Mouse (Mus musculus): ENCODE results near the gene Rnf123. TPM values are rescaled to one million over a fixed set of nuclear protein-coding genes. Genes with fewer than 3 reads are reported as not detected.
A peak's percentile ranks its signal among the peaks of the same experiment; 100 is the strongest.

Rnf123 gene
- total RNA-seq, 1 experiment, result 14.5 TPM

DNA sequence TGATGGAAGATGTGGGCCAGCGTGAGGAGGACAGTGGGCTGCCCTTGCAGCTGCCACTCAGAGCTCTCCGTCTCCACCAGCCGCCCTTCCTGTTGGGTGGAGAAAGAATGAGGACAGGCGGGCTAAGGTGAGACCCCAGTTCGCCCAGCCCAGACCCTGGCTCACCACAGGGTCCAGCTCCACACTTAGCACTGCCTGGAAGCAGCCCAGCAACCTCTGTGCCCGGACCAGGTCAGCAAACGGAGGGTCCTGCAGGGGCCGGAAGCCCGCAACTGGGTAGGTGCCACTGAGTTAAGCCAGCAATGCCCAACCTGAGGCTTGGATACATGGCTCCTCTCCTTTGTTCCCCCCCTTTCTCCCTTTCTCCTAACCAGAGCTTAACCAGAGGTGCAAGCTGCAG, 14.1 kb downstream of the Rnf123 start:
- Histone ChIP-seq H3K4me3 (ENCODE audit: insufficient read depth in 1 of 2, low read depth in 1 of 2, low read length in 2 of 2, poor library complexity in 1 of 2, severe bottlenecking in 1 of 2) (no peak overlapping the region), H3K9me3 (ENCODE audit: control insufficient read depth, insufficient read depth, low read depth, low read length) (no peaks in the 10 kb centered on the region), H3K4me1 (ENCODE audit: control insufficient read depth in 2 of 2, insufficient read depth in 2 of 2, low read length in 2 of 2, poor library complexity in 1 of 2) (no peaks in the 10 kb centered on the region), H3K36me3 (ENCODE audit: control insufficient read depth, insufficient read depth, low read length, poor library complexity, severe bottlenecking) (peaks cover 11% of the 10 kb centered on the region; the same call in 1 of the 2 replicates), H3K9ac (ENCODE audit: insufficient read depth, low read depth, low read length, poor library complexity, severe bottlenecking) (no peak overlapping the region), H3K27ac (ENCODE audit: insufficient read depth, low read depth, low read length, poor library complexity, severe bottlenecking) (no peak overlapping the region)
- TF ChIP-seq ZC3H11A (IDR thresholded peaks at IDR 0.05; ENCODE audit: borderline replicate concordance, low read depth, low read length) (no peak), ZNF384 (IDR thresholded peaks at IDR 0.05; ENCODE audit: low read depth, low read length) (no peak), CHD2 (IDR thresholded peaks at IDR 0.05; ENCODE audit: low read depth, low read length) (no peak), HCFC1 (IDR thresholded peaks at IDR 0.05; ENCODE audit: borderline replicate concordance, insufficient read depth, low read length) (no peak), MAFK (IDR thresholded peaks at IDR 0.05; ENCODE audit: insufficient read depth, low read depth, low read length) (no peak)
- in situ Hi-C loops (cut with MboI; ENCODE audit: low sequenced_read_pairs in 2 of 2, unreplicated experiment in 2 of 2), result loop anchor here in 1 of 2 experiments (5.0 kb wide), 1 partner anchor 167 kb away; no protein-coding TSS in a partner anchor
- DNase-seq (ENCODE audit: low read depth, low spot score), result no peak

DNA sequence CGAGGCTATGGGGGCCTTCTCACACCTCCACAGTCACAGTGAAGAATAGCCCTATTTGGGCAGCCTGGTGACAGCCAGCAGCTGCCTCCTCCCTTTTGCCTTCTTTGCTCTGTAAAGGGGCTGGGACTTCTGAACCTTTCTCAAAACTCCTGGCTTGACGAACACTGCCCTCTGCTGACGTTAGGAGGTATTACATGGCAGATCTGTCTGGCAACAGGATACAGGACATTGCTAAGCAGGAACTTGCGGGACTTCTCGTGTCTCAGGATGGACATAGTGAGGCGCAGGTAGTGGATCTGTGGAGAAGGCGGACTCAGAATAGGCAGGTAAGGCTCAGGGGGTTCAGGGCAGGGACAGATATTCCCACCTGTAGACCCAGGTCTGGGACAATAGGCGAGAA, 15.2 kb downstream of the Rnf123 start:
- no peak overlapping the region for H3K27ac ChIP-seq (ENCODE audit: insufficient read depth, low read depth, low read length, poor library complexity, severe bottlenecking)
- in situ Hi-C loops (cut with MboI; ENCODE audit: low sequenced_read_pairs in 2 of 2, unreplicated experiment in 2 of 2), result loop anchor here in 1 of 2 experiments (5.0 kb wide), 1 partner anchor 166 kb away; no protein-coding TSS in a partner anchor

DNA sequence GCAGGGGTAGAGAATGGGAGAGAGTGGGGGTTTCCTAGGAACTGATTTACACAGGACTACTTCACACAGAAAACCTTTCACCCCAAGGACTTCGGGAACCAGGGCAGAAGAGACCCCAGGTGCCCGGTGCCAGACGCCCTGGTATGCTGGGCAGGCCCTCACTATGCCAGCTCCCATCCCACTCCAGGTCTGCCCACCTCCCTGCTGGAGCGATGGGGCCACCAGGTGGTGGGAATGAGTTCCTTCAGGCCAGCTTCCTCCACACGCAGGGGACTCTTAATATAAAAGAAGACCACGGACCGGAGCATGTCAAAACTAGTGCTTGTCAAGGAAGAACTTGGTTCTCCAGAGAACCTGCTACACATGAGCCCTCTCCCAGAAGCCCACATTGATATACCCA, 15.9 kb downstream of the Rnf123 start:
- Histone ChIP-seq H3K4me1 (ENCODE audit: control insufficient read depth in 2 of 2, insufficient read depth in 2 of 2, low read length in 2 of 2, poor library complexity in 1 of 2) (no peaks in the 10 kb centered on the region), H3K9me3 (ENCODE audit: control insufficient read depth, insufficient read depth, low read depth, low read length) (no peaks in the 10 kb centered on the region), H3K36me3 (ENCODE audit: control insufficient read depth, insufficient read depth, low read length, poor library complexity, severe bottlenecking) (peaks cover 13% of the 10 kb centered on the region; the same call in 1 of the 2 replicates), H3K9ac (ENCODE audit: insufficient read depth, low read depth, low read length, poor library complexity, severe bottlenecking) (no peak overlapping the region), H3K4me3 (ENCODE audit: insufficient read depth in 1 of 2, low read depth in 1 of 2, low read length in 2 of 2, poor library complexity in 1 of 2, severe bottlenecking in 1 of 2) (no peak overlapping the region), H3K27ac (ENCODE audit: insufficient read depth, low read depth, low read length, poor library complexity, severe bottlenecking) (no peak overlapping the region)
- no peak for DNase-seq (ENCODE audit: low read depth, low spot score)
- TF ChIP-seq ZNF384 (IDR thresholded peaks at IDR 0.05; ENCODE audit: low read depth, low read length), result no peak
- no peak for TF ChIP-seq CHD2 (IDR thresholded peaks at IDR 0.05; ENCODE audit: low read depth, low read length)
- TF ChIP-seq ZC3H11A (IDR thresholded peaks at IDR 0.05; ENCODE audit: borderline replicate concordance, low read depth, low read length), result no peak
- no peak for TF ChIP-seq MAFK (IDR thresholded peaks at IDR 0.05; ENCODE audit: insufficient read depth, low read depth, low read length)
- in situ Hi-C loops (cut with MboI; ENCODE audit: low sequenced_read_pairs in 2 of 2, unreplicated experiment in 2 of 2), result loop anchor here in 1 of 2 experiments (5.0 kb wide), 1 partner anchor 165 kb away; no protein-coding TSS in a partner anchor

More for the DNA sequence above, 15.2 kb downstream of the Rnf123 start:
- Histone ChIP-seq H3K4me3 (ENCODE audit: insufficient read depth in 1 of 2, low read depth in 1 of 2, low read length in 2 of 2, poor library complexity in 1 of 2, severe bottlenecking in 1 of 2) (no peak overlapping the region), H3K4me1 (ENCODE audit: control insufficient read depth in 2 of 2, insufficient read depth in 2 of 2, low read length in 2 of 2, poor library complexity in 1 of 2) (no peaks in the 10 kb centered on the region), H3K36me3 (ENCODE audit: control insufficient read depth, insufficient read depth, low read length, poor library complexity, severe bottlenecking) (peaks cover 13% of the 10 kb centered on the region; the same call in 1 of the 2 replicates), H3K9ac (ENCODE audit: insufficient read depth, low read depth, low read length, poor library complexity, severe bottlenecking) (no peak overlapping the region), H3K9me3 (ENCODE audit: control insufficient read depth, insufficient read depth, low read depth, low read length) (no peaks in the 10 kb centered on the region)
- DNase-seq (ENCODE audit: low read depth, low spot score), result peak; percentile 85
- TF ChIP-seq CHD2 (IDR thresholded peaks at IDR 0.05; ENCODE audit: low read depth, low read length) (no peak), ZNF384 (IDR thresholded peaks at IDR 0.05; ENCODE audit: low read depth, low read length) (no peak), ZC3H11A (IDR thresholded peaks at IDR 0.05; ENCODE audit: borderline replicate concordance, low read depth, low read length) (peak; percentile 44; the same call in 1 of the 2 replicates), HCFC1 (IDR thresholded peaks at IDR 0.05; ENCODE audit: borderline replicate concordance, insufficient read depth, low read length) (no peak), MAFK (IDR thresholded peaks at IDR 0.05; ENCODE audit: insufficient read depth, low read depth, low read length) (no peak)

DNA sequence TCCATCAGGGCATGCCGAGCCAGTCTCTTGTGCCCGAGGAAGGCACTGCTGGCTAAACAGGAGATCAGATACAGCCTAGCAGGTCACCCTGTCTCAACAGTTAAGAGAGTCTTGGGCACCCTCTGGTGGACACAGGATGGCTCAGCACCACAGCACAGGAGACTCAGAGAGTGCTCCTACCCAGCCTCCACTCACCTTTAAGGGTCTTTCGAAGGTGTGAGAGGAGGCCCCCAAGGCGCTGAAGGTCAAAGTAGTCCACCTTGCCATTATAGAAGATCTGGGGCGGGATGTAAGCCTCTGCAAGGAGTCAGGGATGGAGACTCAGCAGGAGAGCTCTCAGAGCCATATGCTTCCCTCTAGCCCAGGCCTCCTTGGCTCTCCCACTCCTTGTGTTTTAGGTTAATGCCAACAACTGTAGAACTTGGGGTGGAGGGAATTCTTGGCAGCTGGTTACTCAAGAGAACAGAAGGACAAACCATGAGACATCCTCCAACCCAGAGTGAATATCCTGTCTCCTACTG, 17.6 kb downstream of the Rnf123 start:
- Histone ChIP-seq H3K36me3 (ENCODE audit: control insufficient read depth, insufficient read depth, low read length, poor library complexity, severe bottlenecking) (peaks cover 8% of the 10 kb centered on the region; the same call in 1 of the 2 replicates), H3K9me3 (ENCODE audit: control insufficient read depth, insufficient read depth, low read depth, low read length) (no peaks in the 10 kb centered on the region), H3K4me1 (ENCODE audit: control insufficient read depth in 2 of 2, insufficient read depth in 2 of 2, low read length in 2 of 2, poor library complexity in 1 of 2) (no peaks in the 10 kb centered on the region), H3K9ac (ENCODE audit: insufficient read depth, low read depth, low read length, poor library complexity, severe bottlenecking) (no peak overlapping the region), H3K4me3 (ENCODE audit: insufficient read depth in 1 of 2, low read depth in 1 of 2, low read length in 2 of 2, poor library complexity in 1 of 2, severe bottlenecking in 1 of 2) (no peak overlapping the region), H3K27ac (ENCODE audit: insufficient read depth, low read depth, low read length, poor library complexity, severe bottlenecking) (no peak overlapping the region)
- TF ChIP-seq ZNF384 (IDR thresholded peaks at IDR 0.05; ENCODE audit: low read depth, low read length), result no peak
- TF ChIP-seq ZC3H11A (IDR thresholded peaks at IDR 0.05; ENCODE audit: borderline replicate concordance, low read depth, low read length), result peak; percentile 47; the same call in 1 of the 2 replicates
- no peak for TF ChIP-seq HCFC1 (IDR thresholded peaks at IDR 0.05; ENCODE audit: borderline replicate concordance, insufficient read depth, low read length)
- no peak for TF ChIP-seq MAFK (IDR thresholded peaks at IDR 0.05; ENCODE audit: insufficient read depth, low read depth, low read length)
- in situ Hi-C loops (cut with MboI; ENCODE audit: low sequenced_read_pairs in 2 of 2, unreplicated experiment in 2 of 2), result loop anchor here in 1 of 2 experiments (5.0 kb wide), 1 partner anchor 163 kb away; no protein-coding TSS in a partner anchor
- no peak for DNase-seq (ENCODE audit: low read depth, low spot score)
